Mouse (Mus musculus): Measurements from ENCODE around the gene Ky. TPM values are rescaled to one million over a fixed set of nuclear protein-coding genes. Genes with fewer than 3 reads are reported as not detected.

Ky gene
- polyA plus RNA-seq, 1 experiment from 2014 or later, result 0.44 TPM

- WGBS, result 52% methylated on average over 12 of the region's 12 CpGs
- 0 out of 2 replicates have a peak, but pooled peaks have one; percentile 22 for ATAC-seq (ENCODE audit: low FRiP score)
Observed at GRCm38 (mm10) chr9:102492031-102492795, 13.3 kb upstream of the Ky start.

GRCm38 (mm10) chr9:102493044-102493443, 12.5 kb upstream of the Ky start:
- Histone ChIP-seq H3K4me1 (ENCODE audit: control insufficient read depth, insufficient read depth, low read length) (no peaks in the 10 kb centered on the region), H3K9ac (ENCODE audit: low read length) (no peak overlapping the region), H3K27me3 (ENCODE audit: control insufficient read depth, insufficient read depth, low read length) (no peaks in the 10 kb centered on the region), H3K9me3 (ENCODE audit: control insufficient read depth, low read length) (no peaks in the 10 kb centered on the region), H3K4me3 (ENCODE audit: low read depth, low read length) (no peak overlapping the region), H3K4me2 (no peak overlapping the region), H3K36me3 (ENCODE audit: control insufficient read depth, insufficient read depth, low read length) (no peaks in the 10 kb centered on the region), H3K27ac (ENCODE audit: low read depth, low read length) (no peak overlapping the region)
- WGBS, result 55% methylated on average over 4 of the region's 4 CpGs
- no peak for ATAC-seq (ENCODE audit: low FRiP score)
- peak; percentile 85 for DNase-seq (ENCODE audit: low spot score, missing footprints)

More at GRCm38 (mm10) chr9:102492031-102492795, 13.3 kb upstream of the Ky start:
- Histone ChIP-seq H3K27ac (ENCODE audit: low read depth, low read length) (no peak overlapping the region), H3K36me3 (ENCODE audit: control insufficient read depth, insufficient read depth, low read length) (no peaks in the 10 kb centered on the region), H3K27me3 (ENCODE audit: control insufficient read depth, insufficient read depth, low read length) (no peaks in the 10 kb centered on the region), H3K9ac (ENCODE audit: low read length) (no peak overlapping the region), H3K4me3 (ENCODE audit: low read depth, low read length) (no peak overlapping the region), H3K4me1 (ENCODE audit: control insufficient read depth, insufficient read depth, low read length) (no peaks in the 10 kb centered on the region), H3K9me3 (ENCODE audit: control insufficient read depth, low read length) (no peaks in the 10 kb centered on the region), H3K4me2 (no peak overlapping the region)
- peak; percentile 87 for DNase-seq (ENCODE audit: low spot score, missing footprints)

DNA sequence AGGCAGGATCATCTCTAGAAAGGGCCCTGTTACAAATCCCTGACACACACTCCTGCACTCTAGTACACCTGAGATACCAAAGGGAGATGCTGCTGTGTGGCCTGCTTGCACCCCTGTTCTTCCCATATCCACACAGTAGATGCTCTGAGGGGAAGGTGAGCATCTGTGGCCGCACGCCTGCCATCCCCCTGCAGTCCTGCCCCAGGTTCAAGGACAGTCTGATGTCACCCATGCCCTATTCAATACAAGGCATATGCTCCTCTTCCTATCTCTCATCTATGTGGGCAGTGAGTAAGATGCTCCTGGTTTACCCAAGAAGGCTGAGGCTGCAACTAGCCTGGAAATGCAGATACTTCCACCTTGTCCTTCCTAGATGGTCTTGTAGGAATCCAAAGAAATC, 11.6 kb upstream of the Ky start:
- no peak overlapping the region for H3K27ac ChIP-seq (ENCODE audit: low read depth, low read length)
- H3K9me3 ChIP-seq (ENCODE audit: control insufficient read depth, low read length), result no peaks in the 10 kb centered on the region
- H3K36me3 ChIP-seq (ENCODE audit: control insufficient read depth, insufficient read depth, low read length), result no peaks in the 10 kb centered on the region
- ATAC-seq (ENCODE audit: low FRiP score) (no peak), DNase-seq (ENCODE audit: low spot score, missing footprints) (peak; percentile 51)
- H3K4me1 ChIP-seq (ENCODE audit: control insufficient read depth, insufficient read depth, low read length), result no peaks in the 10 kb centered on the region
- no peak overlapping the region for H3K4me2 ChIP-seq
- no peak overlapping the region for H3K4me3 ChIP-seq (ENCODE audit: low read depth, low read length)
- H3K27me3 ChIP-seq (ENCODE audit: control insufficient read depth, insufficient read depth, low read length), result no peaks in the 10 kb centered on the region
- WGBS, result 93% methylated on average over 2 of the region's 2 CpGs
- H3K9ac ChIP-seq (ENCODE audit: low read length), result no peak overlapping the region

DNA sequence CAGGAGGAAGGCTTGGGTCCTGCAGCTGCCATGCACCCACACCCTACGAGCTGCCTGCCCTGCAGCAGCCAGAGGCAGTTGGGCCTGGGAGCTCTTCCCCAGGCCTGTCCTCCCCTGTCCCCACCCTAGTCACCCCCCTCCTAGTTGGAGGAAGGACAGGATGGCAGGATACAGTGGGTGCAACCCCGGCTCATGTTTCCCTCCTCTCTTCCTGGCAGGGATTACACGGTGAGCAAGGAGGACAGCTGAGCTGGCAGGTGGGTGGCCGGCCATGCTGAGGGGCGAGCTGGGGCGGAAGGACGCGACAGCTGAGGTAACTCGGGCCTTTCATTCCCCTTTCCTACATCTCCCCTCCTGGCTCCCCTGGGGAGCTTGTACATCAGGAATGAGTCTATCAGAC, 11.1 kb upstream of the Ky start:
- no peak overlapping the region for H3K27ac ChIP-seq (ENCODE audit: low read depth, low read length)
- ATAC-seq (ENCODE audit: low FRiP score) (no peak), DNase-seq (ENCODE audit: low spot score, missing footprints) (peak; percentile 47)
- no peaks in the 10 kb centered on the region for H3K36me3 ChIP-seq (ENCODE audit: control insufficient read depth, insufficient read depth, low read length)
- H3K9ac ChIP-seq (ENCODE audit: low read length), result no peak overlapping the region
- H3K4me3 ChIP-seq (ENCODE audit: low read depth, low read length), result no peak overlapping the region
- no peaks in the 10 kb centered on the region for H3K4me1 ChIP-seq (ENCODE audit: control insufficient read depth, insufficient read depth, low read length)
- no peak overlapping the region for H3K4me2 ChIP-seq
- no peaks in the 10 kb centered on the region for H3K27me3 ChIP-seq (ENCODE audit: control insufficient read depth, insufficient read depth, low read length)
- H3K9me3 ChIP-seq (ENCODE audit: control insufficient read depth, low read length), result no peaks in the 10 kb centered on the region
- 81% methylated on average over 9 of the region's 9 CpGs for WGBS

DNA sequence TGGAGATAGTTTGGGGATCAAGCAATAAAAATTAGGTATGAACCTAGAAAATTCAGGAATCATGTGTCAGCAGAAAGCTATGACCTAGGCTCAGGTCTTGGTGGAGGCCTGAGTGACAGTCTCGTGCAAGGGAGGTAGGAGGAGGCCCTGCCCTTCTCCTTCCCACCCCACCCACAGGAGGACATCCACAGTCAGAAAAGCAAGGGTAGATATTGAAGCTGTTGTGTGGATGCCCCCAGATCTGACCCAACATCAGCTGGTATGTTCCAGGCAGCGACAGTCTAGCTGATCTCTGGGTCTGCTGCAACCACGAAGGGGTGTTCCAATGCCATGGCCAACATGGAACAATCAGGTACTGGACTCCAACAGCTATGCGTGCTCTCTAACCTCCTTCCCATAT, 10.3 kb upstream of the Ky start:
- Histone ChIP-seq H3K36me3 (ENCODE audit: control insufficient read depth, insufficient read depth, low read length) (no peaks in the 10 kb centered on the region), H3K9ac (ENCODE audit: low read length) (no peak overlapping the region), H3K27me3 (ENCODE audit: control insufficient read depth, insufficient read depth, low read length) (no peaks in the 10 kb centered on the region), H3K4me1 (ENCODE audit: control insufficient read depth, insufficient read depth, low read length) (no peaks in the 10 kb centered on the region), H3K4me2 (no peak overlapping the region), H3K27ac (ENCODE audit: low read depth, low read length) (no peak overlapping the region), H3K4me3 (ENCODE audit: low read depth, low read length) (no peak overlapping the region), H3K9me3 (ENCODE audit: control insufficient read depth, low read length) (no peaks in the 10 kb centered on the region)
- WGBS, result 94% methylated on average over 4 of the region's 4 CpGs
- ATAC-seq (ENCODE audit: low FRiP score) (no peak), DNase-seq (ENCODE audit: low spot score, missing footprints) (peak; percentile 80)

- Histone ChIP-seq H3K36me3 (ENCODE audit: control insufficient read depth, insufficient read depth, low read length) (no peaks in the 10 kb centered on the region), H3K9ac (ENCODE audit: low read length) (no peak overlapping the region), H3K9me3 (ENCODE audit: control insufficient read depth, low read length) (no peaks in the 10 kb centered on the region), H3K27me3 (ENCODE audit: control insufficient read depth, insufficient read depth, low read length) (no peaks in the 10 kb centered on the region), H3K4me3 (ENCODE audit: low read depth, low read length) (no peak overlapping the region), H3K27ac (ENCODE audit: low read depth, low read length) (no peak overlapping the region), H3K4me2 (no peak overlapping the region), H3K4me1 (ENCODE audit: control insufficient read depth, insufficient read depth, low read length) (no peaks in the 10 kb centered on the region)
- no peak for ATAC-seq (ENCODE audit: low FRiP score)
- DNase-seq (ENCODE audit: low spot score, missing footprints), result peak; percentile 75
- 84% methylated on average over 3 of the region's 3 CpGs for WGBS
Observed at GRCm38 (mm10) chr9:102496481-102497041, 9.0 kb upstream of the Ky start.

DNA sequence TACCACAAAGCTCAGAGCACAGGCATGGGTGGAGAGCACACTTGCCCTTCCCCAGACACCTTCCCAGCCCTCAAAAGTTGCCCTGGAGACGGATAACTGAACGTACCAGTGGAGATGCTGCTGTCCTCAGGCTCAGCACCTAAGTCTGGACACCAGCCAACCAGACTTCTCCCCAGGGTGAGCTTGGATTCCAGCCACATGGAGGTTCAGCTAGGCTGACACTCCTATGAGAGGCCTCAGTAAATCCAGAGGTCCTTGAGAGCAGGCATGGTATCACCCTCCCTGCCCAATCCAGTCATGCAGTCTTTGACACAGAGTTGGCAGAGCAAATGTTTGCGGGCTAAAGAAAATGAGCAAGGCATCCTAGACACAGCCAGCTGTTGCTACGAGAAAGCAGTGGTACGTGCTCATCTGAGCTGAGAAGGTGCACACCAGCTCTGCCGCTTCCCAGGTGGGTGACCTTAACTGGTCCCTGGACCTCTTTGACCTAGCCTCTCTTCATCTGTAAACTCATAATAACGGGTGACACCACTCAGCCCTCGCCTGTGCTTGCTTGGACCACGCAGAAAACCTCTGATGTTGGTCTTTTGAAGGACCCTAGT, 8.4 kb upstream of the Ky start:
- H3K9ac ChIP-seq (ENCODE audit: low read length), result no peak overlapping the region
- ATAC-seq (ENCODE audit: low FRiP score), result no peak
- H3K4me1 ChIP-seq (ENCODE audit: control insufficient read depth, insufficient read depth, low read length), result no peaks in the 10 kb centered on the region
- WGBS, result 90% methylated on average over 9 of the region's 9 CpGs
- H3K27ac ChIP-seq (ENCODE audit: low read depth, low read length), result no peak overlapping the region
- peak; percentile 26 for DNase-seq (ENCODE audit: low spot score, missing footprints)
- H3K36me3 ChIP-seq (ENCODE audit: control insufficient read depth, insufficient read depth, low read length), result no peaks in the 10 kb centered on the region
- H3K4me3 ChIP-seq (ENCODE audit: low read depth, low read length), result no peak overlapping the region
- H3K4me2 ChIP-seq, result no peak overlapping the region
- H3K9me3 ChIP-seq (ENCODE audit: control insufficient read depth, low read length), result no peaks in the 10 kb centered on the region
- no peaks in the 10 kb centered on the region for H3K27me3 ChIP-seq (ENCODE audit: control insufficient read depth, insufficient read depth, low read length)

DNA sequence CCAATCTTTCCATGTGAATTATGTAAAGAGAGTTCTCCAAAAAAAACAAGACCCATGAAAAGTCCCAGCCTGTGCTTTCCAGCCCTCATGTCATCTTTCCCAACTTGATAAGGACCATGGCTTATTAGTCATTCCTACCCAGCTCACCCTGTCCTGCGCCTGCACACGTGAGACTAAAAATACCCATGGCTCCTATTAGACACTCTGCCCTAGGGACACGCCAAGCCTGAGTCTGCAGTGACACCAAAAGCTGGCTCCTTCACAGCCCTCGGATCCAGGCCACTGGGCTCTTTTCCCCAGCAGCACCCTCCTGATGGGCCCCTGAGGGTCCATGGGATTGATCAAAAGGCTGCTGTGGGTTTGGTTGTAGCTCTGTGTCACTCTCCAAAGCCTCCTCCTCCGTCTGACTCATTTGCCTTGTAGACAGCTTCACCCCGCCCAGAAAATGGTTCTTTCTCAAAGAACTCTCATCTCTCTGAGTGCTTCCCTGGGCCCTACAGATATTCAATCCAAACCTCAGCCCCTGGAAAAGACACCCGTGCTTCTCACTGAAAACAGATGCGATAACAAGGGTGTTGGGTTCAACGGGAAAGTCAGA, 7.6 kb upstream of the Ky start:
- no peak overlapping the region for H3K9ac ChIP-seq (ENCODE audit: low read length)
- 88% methylated on average over 9 of the region's 9 CpGs for WGBS
- H3K27me3 ChIP-seq (ENCODE audit: control insufficient read depth, insufficient read depth, low read length), result no peaks in the 10 kb centered on the region
- ATAC-seq (ENCODE audit: low FRiP score) (no peak), DNase-seq (ENCODE audit: low spot score, missing footprints) (peak; percentile 41)
- H3K27ac ChIP-seq (ENCODE audit: low read depth, low read length), result no peak overlapping the region
- no peaks in the 10 kb centered on the region for H3K9me3 ChIP-seq (ENCODE audit: control insufficient read depth, low read length)
- no peak overlapping the region for H3K4me3 ChIP-seq (ENCODE audit: low read depth, low read length)
- H3K4me2 ChIP-seq, result no peak overlapping the region
- no peaks in the 10 kb centered on the region for H3K36me3 ChIP-seq (ENCODE audit: control insufficient read depth, insufficient read depth, low read length)
- H3K4me1 ChIP-seq (ENCODE audit: control insufficient read depth, insufficient read depth, low read length), result no peaks in the 10 kb centered on the region

GRCm38 (mm10) chr9:102498701-102499100, 6.8 kb upstream of the Ky start:
- ATAC-seq (ENCODE audit: low FRiP score), result no peak
- Histone ChIP-seq H3K27ac (ENCODE audit: low read depth, low read length) (no peak overlapping the region), H3K9me3 (ENCODE audit: control insufficient read depth, low read length) (no peaks in the 10 kb centered on the region), H3K4me3 (ENCODE audit: low read depth, low read length) (no peak overlapping the region), H3K27me3 (ENCODE audit: control insufficient read depth, insufficient read depth, low read length) (no peaks in the 10 kb centered on the region), H3K4me2 (no peak overlapping the region), H3K9ac (ENCODE audit: low read length) (no peak overlapping the region), H3K36me3 (ENCODE audit: control insufficient read depth, insufficient read depth, low read length) (no peaks in the 10 kb centered on the region), H3K4me1 (ENCODE audit: control insufficient read depth, insufficient read depth, low read length) (no peaks in the 10 kb centered on the region)
- 90% methylated on average over 6 of the region's 6 CpGs for WGBS
- no peak for DNase-seq (ENCODE audit: low spot score, missing footprints)

All from midbrain, embryonic 11.5 days (tissue).